Mouse (Mus musculus) gonadal fat pad, adult 2 months (tissue): ENCODE measurements around the gene Cebpe. TPM values are rescaled to one million over a fixed set of nuclear protein-coding genes. Genes with fewer than 3 reads are reported as not detected.

Experiments
- DNase-seq: peaks from one replicate; pipeline ENCODE4 v3.0.0-alpha.2; 2012; ENCODE audit warnings: low read depth
- polyA plus RNA-seq: library from polyadenylated mRNA; depleted of rRNA; stranded (reverse); fragments of >200 nt; gene quantifications from 2 replicates; pipeline ENCODE4 v1.2.3, GENCODE M21; 2012; rRNA removed

The Cebpe gene
- polyA plus RNA-seq, 1 experiment, result 0.63 TPM

- no peak for DNase-seq
These were observed 35.7 kb downstream of the Cebpe start for GRCm38 (mm10) chr14:54676290-54676689.

- DNase-seq, result no peak
These were observed 37.7 kb downstream of the Cebpe start for GRCm38 (mm10) chr14:54674317-54674716.

- no peak for DNase-seq
These were observed 42.6 kb downstream of the Cebpe start for GRCm38 (mm10) chr14:54669381-54669780.

GRCm38 (mm10) chr14:54664477-54665222, 47.3 kb downstream of the Cebpe start:
- DNase-seq, result no peak

Other genes with a start within 250 kb of the Cebpe start
- 125 and 172 TPM in 2 replicates for gene Lrp10, start 248.0 kb downstream of the Cebpe start, polyA plus RNA-seq
- gene Rem2, start 236.1 kb downstream of the Cebpe start, polyA plus RNA-seq, result 0.59 and 0.75 TPM in 2 replicates
- gene Prmt5, start 194.6 kb downstream of the Cebpe start, polyA plus RNA-seq, result 34.3 and 41.9 TPM in 2 replicates
- 49.0 and 57.0 TPM in 2 replicates for gene Haus4, start 157.6 kb downstream of the Cebpe start, polyA plus RNA-seq
- gene Ajuba, start 134.6 kb downstream of the Cebpe start, polyA plus RNA-seq, result 31.5 and 32.2 TPM in 2 replicates
- 10.9 and 14.6 TPM in 2 replicates for gene 4931414P19Rik, start 106.2 kb downstream of the Cebpe start, polyA plus RNA-seq
- gene Psmb5, start 94.2 kb downstream of the Cebpe start, polyA plus RNA-seq, result 214 and 260 TPM in 2 replicates
- gene Psmb11, start 90.7 kb downstream of the Cebpe start, polyA plus RNA-seq, result not detected in 2 replicates
- gene Gm17606, start 71.2 kb downstream of the Cebpe start, polyA plus RNA-seq, result not detected in 2 replicates
- 3.8 and 5.4 TPM in 2 replicates for gene Cdh24, start 70.8 kb downstream of the Cebpe start, polyA plus RNA-seq
- gene 1700123O20Rik, start 26.0 kb downstream of the Cebpe start, polyA plus RNA-seq, result 57.6 and 61.5 TPM in 2 replicates
- gene Acin1, start 25.2 kb downstream of the Cebpe start, polyA plus RNA-seq, result 94.9 and 98.3 TPM in 2 replicates
- 0.08 and 0.16 TPM in 2 replicates for gene Gm29776, start 13.3 kb downstream of the Cebpe start, polyA plus RNA-seq
- 41.8 and 54.3 TPM in 2 replicates for gene Slc7a8, start 69.8 kb upstream of the Cebpe start, polyA plus RNA-seq
- gene Rnf212b, start 102.0 kb upstream of the Cebpe start, polyA plus RNA-seq, result not detected in 2 replicates
- gene Homez, start 158.8 kb upstream of the Cebpe start, polyA plus RNA-seq, result 9.1 and 10.1 TPM in 2 replicates
- gene Ppp1r3e, start 165.4 kb upstream of the Cebpe start, polyA plus RNA-seq, result 26.7 and 30.8 TPM in 2 replicates
- 76.2 and 83.0 TPM in 2 replicates for gene Bcl2l2, start 171.2 kb upstream of the Cebpe start, polyA plus RNA-seq
- 1.4 and 4.1 TPM in 2 replicates for gene Gm20521, start 171.3 kb upstream of the Cebpe start, polyA plus RNA-seq
- 185 and 205 TPM in 2 replicates for gene Pabpn1, start 180.3 kb upstream of the Cebpe start, polyA plus RNA-seq
- 63.8 and 66.2 TPM in 2 replicates for gene Slc22a17, start 201.0 kb upstream of the Cebpe start, polyA plus RNA-seq
- gene Efs, start 214.0 kb upstream of the Cebpe start, polyA plus RNA-seq, result 12.1 and 13.9 TPM in 2 replicates
- 0.11 TPM in 1 of 2 replicates, not detected in the other for gene Il25, start 220.5 kb upstream of the Cebpe start, polyA plus RNA-seq
- gene Cmtm5, start 224.1 kb upstream of the Cebpe start, polyA plus RNA-seq, result 0.63 and 0.74 TPM in 2 replicates